Comparison of ENCODE assay signal across 20 mouse cellular contexts in the genomic region with DNA sequence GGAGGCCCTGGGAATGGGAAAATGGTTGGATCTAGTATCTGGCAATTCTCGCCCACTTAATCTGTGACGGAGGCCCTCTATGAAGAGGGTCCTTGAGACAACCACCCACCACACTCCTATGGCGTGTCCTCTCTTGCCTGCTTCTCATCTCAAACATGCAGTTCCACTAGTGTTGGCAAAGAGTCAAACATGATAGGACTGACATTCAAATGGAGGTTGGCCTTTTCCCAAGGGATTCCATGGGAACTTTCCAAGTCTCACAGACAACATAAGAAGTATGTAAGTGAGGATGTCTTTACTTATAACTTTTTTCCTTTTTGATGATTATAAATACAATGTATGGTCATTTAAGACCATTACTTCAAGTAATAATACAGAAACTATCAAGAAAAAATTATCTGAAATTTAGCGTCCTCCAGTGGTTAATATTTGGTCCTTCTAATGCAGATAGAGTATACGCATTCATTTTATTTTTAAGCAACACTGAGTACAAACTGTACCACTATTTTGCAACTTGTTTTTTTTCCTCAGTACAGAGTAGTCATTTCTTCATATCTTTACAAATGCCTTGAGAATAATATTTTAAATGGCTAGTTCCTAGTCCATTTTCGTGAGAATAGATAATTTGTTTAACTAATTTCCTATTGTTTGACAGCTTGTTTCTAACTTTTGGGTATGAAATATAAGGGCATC.
"Had no signal": no experiment of that assay in that cellular context is flagged by ENCODE, and none has a peak within 500 bp of the region (broad histone marks: within the 10 kb centered on the region; RNA-seq: fewer than 3 reads in every experiment).

No protein-coding gene starts in this region.

- DNase-seq: kidney, adult 2 months; kidney, postnatal 25 days; layer of hippocampus, adult 9-11 months; liver; lung, adult 18-20 months; lung, postnatal 10 days; lung, postnatal 36 days; midbrain, embryonic 14.5 days; right cerebral cortex, postnatal 14 days; right cerebral cortex, postnatal 4 days; spleen, adult 18-20 months; thymus, postnatal 25 days had no signal

- H3K4me2 ChIP-seq: limb, embryonic 13.5 days; liver, embryonic 12.5 days; liver, embryonic 15.5 days; midbrain, embryonic 11.5 days; stomach, embryonic 15.5 days had no signal

- H3K9me3 ChIP-seq: limb, embryonic 10.5 days; limb, embryonic 13.5 days; liver, embryonic 12.5 days; liver, embryonic 15.5 days; stomach, embryonic 15.5 days had no signal

- H3K4me1 ChIP-seq: liver, embryonic 12.5 days; stomach, embryonic 15.5 days had no signal

- H3K27me3 ChIP-seq: liver, embryonic 12.5 days; liver, embryonic 15.5 days; stomach, embryonic 15.5 days had no signal

- H3K27ac ChIP-seq: kidney, postnatal 0 days; layer of hippocampus, adult 2 months; limb, embryonic 10.5 days; limb, embryonic 13.5 days; liver, embryonic 12.5 days; liver, embryonic 15.5 days; stomach, embryonic 15.5 days had no signal

- H3K9ac ChIP-seq: limb, embryonic 13.5 days; liver, embryonic 12.5 days; liver, embryonic 15.5 days; stomach, embryonic 15.5 days had no signal

- H3K36me3 ChIP-seq: limb, embryonic 10.5 days; limb, embryonic 13.5 days; liver, embryonic 12.5 days; liver, embryonic 15.5 days; stomach, embryonic 15.5 days had no signal

- ATAC-seq: liver, embryonic 12.5 days had no signal

- H3K4me3 ChIP-seq: layer of hippocampus, adult 2 months; limb, embryonic 10.5 days; limb, embryonic 13.5 days; liver, embryonic 12.5 days; liver, embryonic 15.5 days; stomach, embryonic 15.5 days had no signal
